Mouse (Mus musculus) midbrain, embryonic 12.5 days (tissue): ENCODE measurements around the gene Tmem131. TPM values are rescaled to one million over a fixed set of nuclear protein-coding genes. Genes with fewer than 3 reads are reported as not detected.

Experiments
- ATAC-seq: fragments of 200-750 bp; cut with Nextera tagmentation; 2 replicates; pipeline ENCODE4 v1.8.0; 2017; ENCODE audit warnings: low read depth, moderate TSS enrichment, moderate library complexity; ENCODE audit not compliant: low FRiP score
- H3K27ac ChIP-seq: fragments of 300-500 bp; sonication (generic); replicated peaks from 2 replicates; pipeline ENCODE4 v1.5.1; 2016; ENCODE audit warnings: mild to moderate bottlenecking
- H3K27me3 ChIP-seq: fragments of 300-500 bp; sonication (generic); 2 replicates; pipeline ENCODE4 v1.6.1; 2016; ENCODE audit warnings: mild to moderate bottlenecking
- H3K36me3 ChIP-seq: fragments of 300-500 bp; sonication (generic); 2 replicates; pipeline ENCODE4 v1.6.1; 2016
- H3K4me1 ChIP-seq: fragments of 300-500 bp; sonication (generic); 2 replicates; pipeline ENCODE4 v1.6.1; 2016
- H3K4me2 ChIP-seq: fragments of 300-500 bp; sonication (generic); replicated peaks from 2 replicates; pipeline ENCODE4 v1.6.1; 2016; ENCODE audit warnings: mild to moderate bottlenecking, moderate library complexity
- H3K4me3 ChIP-seq: fragments of 300-500 bp; sonication (generic); 2 replicates; pipeline ENCODE4 v1.5.1; 2016; ENCODE audit warnings: mild to moderate bottlenecking
- H3K9ac ChIP-seq: fragments of 300-500 bp; sonication (generic); replicated peaks from 2 replicates; pipeline ENCODE4 v1.6.1; 2016; ENCODE audit warnings: mild to moderate bottlenecking, moderate library complexity
- H3K9me3 ChIP-seq: fragments of 300-500 bp; sonication (generic); 2 replicates; pipeline ENCODE4 v1.6.1; 2016; ENCODE audit warnings: mild to moderate bottlenecking
- WGBS: fragments of 180-500 bp; shearing (Covaris S2); methylation state at CpG from one replicate; pipeline ENCODE4 v1.1.7; 2016; 5-methylcytosine and 5-hydroxymethylcytosine counted together
- polyA plus RNA-seq: library from polyadenylated mRNA; unstranded; fragments of >200 nt; fragmentation: Nextera tagmentation; extraction: Ambion mirVana; gene quantifications from 2 replicates; pipeline ENCODE4 v1.2.1, GENCODE M21; 2016

Gene Tmem131
- 17.8 and 22.0 TPM in 2 replicates for polyA plus RNA-seq

DNA sequence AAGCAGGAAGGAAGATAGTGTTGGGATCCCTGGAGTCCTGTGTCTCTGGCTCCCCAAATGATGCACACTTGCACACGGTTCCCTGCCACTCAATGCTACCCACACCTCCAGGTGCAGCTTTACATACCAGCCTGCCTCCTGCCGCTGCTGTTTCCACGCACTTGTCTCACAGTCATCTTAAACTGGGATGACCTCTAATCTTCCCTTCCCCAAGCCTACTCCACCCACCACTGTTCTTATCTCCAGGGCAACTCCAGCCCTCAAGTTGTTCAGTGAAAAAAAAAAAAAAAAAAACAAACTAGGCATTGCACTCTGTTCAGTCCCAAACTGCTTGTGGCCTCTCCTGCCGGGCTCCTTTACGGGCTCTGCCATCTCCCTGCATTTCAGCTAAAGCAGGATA, at the start of gene Tmem131:
Gene Tmem131, minus strand, starts transcription at position 14 of the 400 bp plus-strand sequence.
- WGBS, result 62% methylated on average over 5 of the region's 5 CpGs
- Histone ChIP-seq H3K9ac (no peak within 1 kb of the TSS), H3K9me3 (no peaks in the 10 kb centered on the region)

DNA sequence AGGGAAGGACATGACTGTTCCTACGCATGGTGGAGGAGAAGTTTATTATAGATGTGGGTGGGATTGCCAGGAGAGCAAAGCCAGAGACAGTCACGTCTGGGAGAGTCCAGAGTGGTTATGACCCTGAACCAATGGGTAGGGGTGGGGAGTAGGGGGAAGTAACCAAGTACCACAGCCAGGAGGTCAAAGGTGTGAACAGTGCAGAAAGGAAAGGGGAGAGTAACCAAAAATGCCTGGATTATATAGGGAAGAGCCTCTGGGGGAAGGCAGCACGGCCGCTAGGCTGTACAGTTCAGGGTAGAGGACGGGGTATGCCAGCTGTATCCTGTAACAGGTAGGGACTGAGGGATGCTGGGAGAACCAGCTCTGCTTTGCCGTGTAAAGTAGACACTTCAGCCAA, 45.1 kb upstream of the Tmem131 start:
- WGBS, result 91% methylated on average over 6 of the region's 6 CpGs
- Histone ChIP-seq H3K4me3 (no peak overlapping the region), H3K27ac (no peak overlapping the region), H3K36me3 (no peaks in the 10 kb centered on the region), H3K4me2 (no peak overlapping the region), H3K9me3 (no peaks in the 10 kb centered on the region), H3K4me1 (peaks cover 23% of the 10 kb centered on the region), H3K27me3 (peaks cover 10% of the 10 kb centered on the region; the same call in 1 of the 2 replicates), H3K9ac (no peak overlapping the region)
- ATAC-seq, result no peak

More for the DNA sequence above, at the start of gene Tmem131:
- H3K4me1 ChIP-seq, result peaks cover 4% of the 10 kb centered on the region; the same call in 1 of the 2 replicates
- no peak within 1 kb of the TSS for H3K27ac ChIP-seq
- no peak within 1 kb of the TSS for H3K4me2 ChIP-seq
- no peak for ATAC-seq
- no peaks in the 10 kb centered on the region for H3K36me3 ChIP-seq
- no peaks in the 10 kb centered on the region for H3K27me3 ChIP-seq
- H3K4me3 ChIP-seq, result no peak within 1 kb of the TSS

DNA sequence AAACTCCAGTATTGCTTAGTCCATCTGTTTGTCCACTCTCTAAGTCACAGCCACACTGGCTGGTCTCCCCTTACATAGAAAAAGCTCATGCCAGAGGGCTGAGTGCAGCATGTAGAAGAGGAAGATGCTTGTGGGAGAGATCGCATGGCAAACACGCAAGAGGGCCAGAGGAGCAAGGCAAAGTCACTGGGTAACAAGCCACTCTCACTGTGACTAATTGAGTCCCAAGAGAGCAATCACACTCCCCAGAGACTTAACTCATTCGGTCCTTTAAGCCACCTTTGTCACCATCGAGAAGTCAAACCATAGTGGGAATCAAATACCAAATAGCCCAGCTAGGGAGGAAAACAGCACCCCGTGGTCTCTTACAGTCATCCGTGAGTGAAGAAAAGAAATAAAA, 44.7 kb upstream of the Tmem131 start:
- Histone ChIP-seq H3K27ac (no peak overlapping the region), H3K9me3 (no peaks in the 10 kb centered on the region), H3K4me3 (no peak overlapping the region), H3K4me1 (peaks cover 23% of the 10 kb centered on the region), H3K27me3 (peaks cover 10% of the 10 kb centered on the region; the same call in 1 of the 2 replicates), H3K9ac (no peak overlapping the region), H3K36me3 (no peaks in the 10 kb centered on the region), H3K4me2 (no peak overlapping the region)
- ATAC-seq, result no peak
- 84% methylated on average over 6 of the region's 6 CpGs for WGBS

DNA sequence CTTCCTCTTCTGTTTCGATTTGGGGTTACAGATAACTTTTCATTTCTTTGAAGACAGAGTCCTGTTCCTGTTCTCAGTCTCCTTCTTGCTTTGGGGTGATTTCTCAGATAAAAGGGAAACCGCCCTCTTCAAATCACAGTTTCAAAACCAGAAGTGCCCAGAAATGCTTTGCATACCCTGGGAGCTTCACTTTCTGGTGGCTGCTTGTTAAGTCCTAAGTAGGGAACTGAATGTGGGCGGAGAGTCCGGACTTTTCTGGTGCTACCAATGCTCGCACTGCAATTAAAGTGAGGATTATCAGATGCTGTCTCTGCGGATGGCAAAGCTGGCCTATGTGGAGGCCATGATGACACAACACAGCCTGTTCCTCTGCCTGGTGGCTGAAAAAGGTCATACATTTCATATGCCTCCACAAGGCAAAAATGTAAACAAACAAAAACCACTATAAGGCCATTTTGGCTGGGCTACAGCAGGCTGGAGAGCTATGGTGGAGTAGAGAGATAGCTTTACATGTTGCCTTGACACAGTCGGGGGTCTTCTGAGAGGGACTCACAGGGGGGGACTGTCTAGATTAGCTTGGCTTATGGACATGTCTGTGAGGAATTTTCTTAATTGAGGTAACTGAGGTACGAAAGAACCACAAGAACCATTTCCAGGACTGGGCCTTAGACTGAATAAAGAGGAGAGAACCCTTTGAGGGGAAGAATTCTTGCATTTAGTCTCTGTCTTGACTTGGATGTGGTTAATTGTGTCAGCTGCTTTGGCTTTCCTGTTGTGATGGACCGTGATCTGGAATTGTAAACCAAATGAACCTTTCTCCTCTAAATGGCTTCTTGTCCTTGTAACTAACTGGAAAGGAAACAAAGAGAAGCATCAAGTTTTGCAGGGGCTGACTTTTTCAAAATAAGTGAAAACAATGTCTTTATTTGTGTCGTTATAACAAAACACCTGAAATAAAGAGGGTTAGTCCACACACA, 44.0 kb upstream of the Tmem131 start:
- H3K4me2 ChIP-seq, result no peak overlapping the region
- peaks cover 10% of the 10 kb centered on the region; the same call in 1 of the 2 replicates for H3K27me3 ChIP-seq
- ATAC-seq, result no peak
- H3K36me3 ChIP-seq, result no peaks in the 10 kb centered on the region
- no peak overlapping the region for H3K27ac ChIP-seq
- H3K9me3 ChIP-seq, result no peaks in the 10 kb centered on the region
- H3K9ac ChIP-seq, result no peak overlapping the region
- no peak overlapping the region for H3K4me3 ChIP-seq
- WGBS, result 74% methylated on average over 10 of the region's 10 CpGs
- peaks cover 23% of the 10 kb centered on the region for H3K4me1 ChIP-seq

DNA sequence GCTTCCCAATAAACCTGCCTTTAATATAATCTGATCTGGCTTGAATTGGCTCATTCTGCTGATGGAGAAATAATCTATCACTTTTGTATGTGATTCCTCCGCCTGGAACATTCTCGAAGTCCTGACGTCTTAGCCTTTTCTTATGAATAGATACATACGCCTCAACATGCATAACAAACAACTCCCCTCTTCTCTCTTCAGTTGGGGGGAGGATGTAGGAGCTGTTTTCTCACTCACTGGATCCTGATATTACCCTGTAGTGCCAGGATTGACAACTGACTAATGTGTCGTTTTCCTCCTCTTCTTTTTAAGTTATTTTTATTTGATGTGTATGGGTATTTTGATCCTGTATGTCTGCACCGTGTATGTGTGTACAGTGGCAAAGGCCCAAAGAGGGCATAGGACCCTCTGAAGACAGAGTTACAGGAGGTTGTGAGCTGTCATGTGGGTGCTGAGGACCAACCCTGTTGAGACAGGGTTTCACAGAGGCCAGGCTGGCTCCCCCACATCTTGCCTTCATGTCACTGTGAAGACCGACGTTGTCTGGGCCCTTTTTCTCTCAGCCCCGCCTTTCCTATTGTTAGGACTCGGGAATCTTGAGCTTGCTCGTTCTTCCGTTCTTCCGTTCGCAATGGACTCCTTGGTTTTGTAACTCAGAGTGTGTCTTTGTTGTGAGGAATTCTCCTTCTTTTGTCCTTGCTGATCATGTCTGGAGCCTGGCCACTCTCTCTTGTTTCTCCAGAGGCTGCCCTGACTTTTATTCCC, 43.1 kb upstream of the Tmem131 start:
- peaks cover 10% of the 10 kb centered on the region; the same call in 1 of the 2 replicates for H3K27me3 ChIP-seq
- H3K9me3 ChIP-seq, result no peaks in the 10 kb centered on the region
- ATAC-seq, result no peak
- no peak overlapping the region; the same call in 1 of the 2 replicates for H3K9ac ChIP-seq
- H3K4me3 ChIP-seq, result no peak overlapping the region
- no peak overlapping the region for H3K27ac ChIP-seq
- peaks cover 23% of the 10 kb centered on the region for H3K4me1 ChIP-seq
- 34% methylated on average over 14 of the region's 14 CpGs for WGBS
- H3K36me3 ChIP-seq, result no peaks in the 10 kb centered on the region
- no peak overlapping the region for H3K4me2 ChIP-seq

DNA sequence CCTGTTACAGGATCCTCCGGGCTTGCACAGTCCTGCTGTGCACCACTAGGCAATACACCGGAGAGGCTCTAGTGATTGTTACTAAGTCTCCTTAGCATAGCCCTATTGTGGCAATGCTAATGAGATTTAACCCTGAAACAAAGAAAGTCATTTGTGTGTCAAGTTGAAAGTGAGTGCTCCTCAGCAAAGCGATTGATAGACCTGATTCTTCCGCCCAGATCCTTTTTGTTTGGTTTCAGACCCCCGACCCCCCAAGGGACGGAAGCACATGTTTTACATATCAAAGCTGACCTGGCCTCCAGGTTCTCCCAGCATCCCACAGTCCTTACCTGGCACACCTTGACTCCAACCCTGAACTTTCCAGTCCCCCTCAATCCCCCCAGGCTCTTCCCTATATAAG, 42.4 kb upstream of the Tmem131 start:
- no peak for ATAC-seq
- H3K4me2 ChIP-seq, result no peak overlapping the region
- peaks cover 10% of the 10 kb centered on the region; the same call in 1 of the 2 replicates for H3K27me3 ChIP-seq
- no peak overlapping the region for H3K9ac ChIP-seq
- H3K4me3 ChIP-seq, result no peak overlapping the region
- H3K9me3 ChIP-seq, result no peaks in the 10 kb centered on the region
- H3K36me3 ChIP-seq, result no peaks in the 10 kb centered on the region
- peaks cover 23% of the 10 kb centered on the region for H3K4me1 ChIP-seq
- 11% methylated on average over 6 of the region's 6 CpGs for WGBS
- H3K27ac ChIP-seq, result no peak overlapping the region

DNA sequence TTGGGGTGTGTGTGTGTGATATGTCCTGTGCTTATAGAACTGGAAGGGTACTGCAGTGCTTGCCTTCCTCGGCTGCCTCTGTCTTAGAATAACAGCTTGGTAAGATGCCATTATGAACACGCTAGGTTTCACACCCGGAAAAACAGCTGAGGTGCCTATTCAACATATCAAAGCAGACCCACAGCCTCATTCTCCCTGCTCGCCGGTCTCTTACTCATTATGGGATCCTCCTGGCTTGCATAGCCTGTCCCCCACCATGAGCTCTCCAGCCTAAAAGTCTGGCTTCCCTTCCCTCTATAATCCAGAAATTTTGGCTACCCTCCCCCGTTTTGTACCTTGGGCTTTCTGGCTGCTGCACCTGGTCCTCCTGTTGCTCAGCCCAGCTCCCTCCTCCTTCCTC, 40.9 kb upstream of the Tmem131 start:
- H3K27ac ChIP-seq, result no peak overlapping the region
- no peaks in the 10 kb centered on the region for H3K36me3 ChIP-seq
- 31% methylated on average over 6 of the region's 6 CpGs for WGBS
- no peak overlapping the region for H3K9ac ChIP-seq
- peaks cover 10% of the 10 kb centered on the region; the same call in 1 of the 2 replicates for H3K27me3 ChIP-seq
- H3K4me1 ChIP-seq, result peaks cover 23% of the 10 kb centered on the region
- no peaks in the 10 kb centered on the region for H3K9me3 ChIP-seq
- no peak for ATAC-seq
- no peak overlapping the region for H3K4me3 ChIP-seq
- no peak overlapping the region for H3K4me2 ChIP-seq

DNA sequence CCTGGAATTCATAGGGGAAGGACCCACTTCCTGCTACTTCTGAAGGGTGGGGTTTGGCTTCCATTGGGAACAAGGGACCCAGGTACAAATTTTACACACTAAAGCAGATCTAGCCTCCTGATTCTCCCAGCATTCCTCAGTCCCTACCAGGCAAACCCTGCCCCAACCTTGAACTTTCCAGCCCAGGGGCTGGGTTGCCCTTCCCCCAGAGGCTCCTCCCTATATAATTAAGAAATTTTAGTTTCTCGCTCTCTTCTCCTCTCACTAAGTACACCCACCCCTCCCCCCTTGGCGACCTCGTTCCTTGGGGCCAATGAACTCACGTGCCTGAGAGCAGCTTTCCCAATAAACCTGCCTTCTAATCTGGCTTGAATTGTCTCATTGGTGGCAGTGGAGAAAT, 40.3 kb upstream of the Tmem131 start:
- WGBS, result 44% methylated on average over 4 of the region's 4 CpGs
- no peaks in the 10 kb centered on the region for H3K9me3 ChIP-seq
- H3K36me3 ChIP-seq, result no peaks in the 10 kb centered on the region
- H3K4me2 ChIP-seq, result no peak overlapping the region
- H3K4me1 ChIP-seq, result peaks cover 23% of the 10 kb centered on the region
- H3K4me3 ChIP-seq, result no peak overlapping the region
- H3K9ac ChIP-seq, result no peak overlapping the region
- H3K27me3 ChIP-seq, result peaks cover 10% of the 10 kb centered on the region; the same call in 1 of the 2 replicates
- no peak for ATAC-seq
- no peak overlapping the region for H3K27ac ChIP-seq

DNA sequence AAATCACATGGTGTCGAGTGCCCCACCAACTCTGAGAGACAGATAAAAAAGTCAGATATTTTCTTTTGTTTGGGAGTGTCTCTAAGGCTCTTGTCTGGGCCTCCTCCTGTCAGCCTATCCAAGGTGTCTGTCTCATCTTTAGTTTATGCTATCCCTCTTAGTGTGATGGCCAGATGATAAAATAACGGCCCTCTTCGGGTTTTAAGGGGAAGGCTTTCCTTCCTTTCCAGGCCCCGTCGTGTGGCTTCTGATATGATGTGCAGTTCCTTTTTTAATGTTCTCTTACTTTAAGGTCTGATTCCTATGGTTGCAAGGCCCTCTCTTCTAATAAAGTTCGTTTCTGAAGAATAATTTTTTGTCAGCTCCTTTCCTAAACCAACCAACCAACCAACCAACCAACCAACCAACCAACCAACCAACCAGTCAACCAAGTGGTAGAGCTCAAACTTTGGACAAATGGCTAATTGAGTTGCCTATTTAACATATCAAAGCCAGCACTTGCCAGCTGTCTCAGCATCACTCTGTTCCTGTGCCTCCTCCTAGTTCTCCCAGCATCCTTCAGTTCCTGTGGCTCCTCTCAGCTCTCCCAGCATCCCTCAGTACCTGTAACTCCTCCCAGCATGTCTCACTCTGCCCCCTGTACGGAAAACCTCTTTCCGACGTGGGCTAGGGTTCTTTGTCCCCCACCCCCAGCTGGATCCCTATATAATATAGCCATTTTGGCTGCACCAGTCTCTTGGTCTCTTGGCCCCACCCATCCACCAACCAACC, 38.9 kb upstream of the Tmem131 start:
- Histone ChIP-seq H3K9ac (no peak overlapping the region), H3K36me3 (no peaks in the 10 kb centered on the region), H3K27ac (no peak overlapping the region), H3K4me1 (peaks cover 21% of the 10 kb centered on the region), H3K9me3 (no peaks in the 10 kb centered on the region), H3K27me3 (peaks cover 10% of the 10 kb centered on the region; the same call in 1 of the 2 replicates), H3K4me2 (no peak overlapping the region), H3K4me3 (no peak overlapping the region)
- no peak for ATAC-seq
- 84% methylated on average over 9 of the region's 9 CpGs for WGBS

DNA sequence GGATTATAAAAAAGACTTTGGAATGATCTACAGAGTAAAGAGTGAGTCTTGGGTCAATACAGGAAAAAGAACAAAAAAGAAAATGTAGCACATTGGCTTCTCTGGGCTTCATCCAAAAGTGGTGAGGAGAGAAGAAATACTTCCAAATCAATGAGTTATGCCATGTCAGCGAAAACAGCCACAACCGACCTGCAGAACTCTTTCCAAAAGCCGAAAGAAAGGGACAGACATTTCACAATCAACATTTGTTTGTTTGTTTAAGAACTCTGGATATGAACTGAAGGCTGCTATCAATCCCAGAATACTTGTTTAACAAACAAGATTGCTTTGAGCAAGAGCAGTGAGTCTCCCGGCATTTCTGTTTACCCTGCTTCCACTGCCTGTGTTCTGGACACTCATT, 33.3 kb upstream of the Tmem131 start:
- no peaks in the 10 kb centered on the region for H3K4me1 ChIP-seq
- no peak overlapping the region for H3K4me2 ChIP-seq
- no peaks in the 10 kb centered on the region for H3K9me3 ChIP-seq
- ATAC-seq, result no peak
- no peaks in the 10 kb centered on the region for H3K27me3 ChIP-seq
- WGBS, result 93% methylated on average over 4 of the region's 4 CpGs
- no peak overlapping the region for H3K9ac ChIP-seq
- no peaks in the 10 kb centered on the region for H3K36me3 ChIP-seq
- H3K27ac ChIP-seq, result no peak overlapping the region
- H3K4me3 ChIP-seq, result no peak overlapping the region

DNA sequence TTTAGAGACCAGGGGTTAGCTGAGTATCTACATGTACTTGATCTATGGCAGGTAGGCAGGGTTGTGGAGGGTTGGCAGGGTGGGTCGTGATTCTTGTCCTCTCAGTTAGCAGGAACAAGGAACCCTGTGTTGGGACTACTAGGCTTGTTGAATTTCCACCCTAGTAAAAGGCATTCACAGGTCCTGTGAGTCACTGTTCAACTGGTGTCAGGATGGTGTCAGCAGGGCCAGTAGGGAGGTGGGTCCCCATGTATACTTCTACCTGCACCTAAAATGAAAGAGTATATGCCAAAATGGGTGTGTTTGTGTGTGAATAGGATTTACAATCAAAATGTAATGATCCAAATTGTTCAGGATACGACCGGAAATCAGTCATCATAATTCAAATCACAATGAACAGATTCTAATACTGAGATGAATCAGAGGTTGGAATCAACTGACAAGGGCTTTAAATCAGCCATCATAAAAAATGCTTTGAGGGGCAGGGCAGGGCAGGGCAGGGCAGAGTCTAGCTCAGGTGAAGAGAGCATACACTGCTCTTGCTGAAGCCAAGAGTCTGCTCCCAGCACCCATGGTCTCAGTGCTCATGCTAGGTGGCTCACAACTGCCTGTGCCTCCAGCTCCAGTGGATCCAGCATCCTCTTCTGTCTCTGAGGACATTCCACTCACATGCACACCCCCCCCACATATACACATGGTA, 27.6 kb upstream of the Tmem131 start:
- H3K9me3 ChIP-seq, result no peaks in the 10 kb centered on the region
- WGBS, result 85% methylated on average over 3 of the region's 3 CpGs
- H3K27ac ChIP-seq, result no peak overlapping the region
- no peak overlapping the region for H3K9ac ChIP-seq
- H3K36me3 ChIP-seq, result no peaks in the 10 kb centered on the region
- H3K27me3 ChIP-seq, result no peaks in the 10 kb centered on the region
- no peak for ATAC-seq
- no peaks in the 10 kb centered on the region for H3K4me1 ChIP-seq
- no peak overlapping the region for H3K4me3 ChIP-seq
- H3K4me2 ChIP-seq, result no peak overlapping the region
